9 mouse cellular contexts compared by ENCODE assay signal in the genomic region with DNA sequence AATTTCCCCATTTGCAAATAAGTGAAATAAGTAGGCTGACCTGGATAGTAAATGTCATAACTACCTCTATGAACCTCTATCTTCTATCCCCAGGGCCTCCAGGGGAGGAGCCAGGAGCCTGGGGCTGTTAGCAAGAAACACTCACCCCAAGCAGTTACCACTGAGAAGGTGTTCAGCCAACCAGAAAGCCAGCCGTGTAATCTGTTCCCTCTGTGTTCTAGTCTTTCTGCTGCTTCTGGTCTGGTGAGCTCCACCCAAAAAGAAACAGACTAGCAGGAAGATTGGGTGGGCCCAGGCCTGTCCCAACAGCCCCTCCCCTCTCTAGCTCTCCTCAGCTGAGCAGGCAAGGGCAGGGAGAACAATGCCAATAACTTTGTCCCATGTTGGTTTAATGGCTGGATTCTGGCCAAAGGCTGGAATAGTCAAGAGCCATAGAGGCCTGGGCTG. TPM values are rescaled to one million over a fixed set of nuclear protein-coding genes. Genes with fewer than 3 reads are reported as not detected.
A peak's percentile ranks its signal among the peaks of the same experiment; 100 is the strongest.
DNase-seq lines count a peak whose midpoint lies in the region; ATAC-seq lines count a peak whose summit lies in the region.
"Had no signal": no experiment of that assay in that cellular context is flagged by ENCODE, and none has a peak within 500 bp of the region (broad histone marks: within the 10 kb centered on the region; RNA-seq: fewer than 3 reads in every experiment).

No protein-coding gene starts in this region.

- H3K27ac ChIP-seq in liver, embryonic 11.5 days (ENCODE audit: low read depth, low read length) = peak overlapping the region; percentile 81
- H3K27ac ChIP-seq: embryonic facial prominence, embryonic 13.5 days had no signal

- H3K4me1 ChIP-seq in liver, embryonic 11.5 days (replicated peaks; ENCODE audit: control insufficient read depth, insufficient read depth, low read length) = peaks cover 34% of the 10 kb centered on the region

- H3K4me3 ChIP-seq in liver, embryonic 11.5 days (ENCODE audit: low read depth, low read length) = no peak overlapping the region
- H3K4me3 ChIP-seq: embryonic facial prominence, embryonic 13.5 days had no signal

- 48% methylated on average over 1 of the region's 1 CpGs for WGBS in liver, embryonic 11.5 days

- DNase-seq in kidney, postnatal 14 days = peak; percentile 50
- DNase-seq in kidney, adult 11 months = no peak
- no peak for DNase-seq in liver, embryonic 11.5 days (ENCODE audit: low spot score)
- DNase-seq in spleen, postnatal 4 days (ENCODE audit: low spot score in 2 of 2) = peak; percentile 56 to 66
- DNase-seq in frontal cortex, adult 2 months (ENCODE audit: extremely low spot score in 1 of 2, low spot score in 1 of 2) = no peak
- no peak for DNase-seq in adrenal gland, adult 2 months
- DNase-seq in gastrocnemius, adult 8-10 months (ENCODE audit: low spot score in 2 of 2) = no peak

- ATAC-seq in common myeloid progenitor, adult 5-6 weeks (replicated peaks; ENCODE audit: low read depth, poor library complexity, severe bottlenecking) = peak; percentile 84
- ATAC-seq in liver, embryonic 11.5 days (replicated peaks; ENCODE audit: low FRiP score) = peak; percentile 94

- peak overlapping the region; percentile 36 for H3K4me2 ChIP-seq in liver, embryonic 11.5 days
- H3K4me2 ChIP-seq: embryonic facial prominence, embryonic 13.5 days had no signal

- no peaks in the 10 kb centered on the region for H3K27me3 ChIP-seq in liver, embryonic 11.5 days (replicated peaks; ENCODE audit: control insufficient read depth, insufficient read depth, low read length)
- H3K27me3 ChIP-seq: embryonic facial prominence, embryonic 13.5 days had no signal

- no peak overlapping the region; the same call in 1 of the 2 replicates for H3K9ac ChIP-seq in liver, embryonic 11.5 days (ENCODE audit: low read depth, low read length)
- H3K9ac ChIP-seq: embryonic facial prominence, embryonic 13.5 days had no signal

- no peaks in the 10 kb centered on the region for H3K9me3 ChIP-seq in liver, embryonic 11.5 days (ENCODE audit: control insufficient read depth, low read length)
- H3K9me3 ChIP-seq: embryonic facial prominence, embryonic 13.5 days had no signal

- H3K36me3 ChIP-seq in liver, embryonic 11.5 days (ENCODE audit: control insufficient read depth, insufficient read depth, low read length) = no peaks in the 10 kb centered on the region
- H3K36me3 ChIP-seq: embryonic facial prominence, embryonic 13.5 days had no signal

RNA-seq across cellular contexts. Expression of a gene that starts 6.9 kb away (rescaled TPM):
- total RNA-seq in common myeloid progenitor, adult 5-6 weeks (2017) = 13.3 and 24.8 TPM in 2 replicates
- 8.7 and 12.1 TPM in 2 replicates for polyA plus RNA-seq in liver, embryonic 11.5 days (2014; fragmentation: Nextera tagmentation; extraction: Ambion mirVana)
- polyA plus RNA-seq in frontal cortex, adult 2 months (2012; rRNA removed) = 6.3 and 6.7 TPM in 2 replicates
- total RNA-seq in adrenal gland, adult 2 months (2021) = 10 to 100 TPM; 10.4 to 13.5 TPM
- 8.3 and 9.1 TPM in 2 replicates for polyA plus RNA-seq in adrenal gland, adult 2 months (2012; rRNA removed)
- 1 to 10 TPM; 3.2 to 4.5 (median 4.2) TPM for total RNA-seq in gastrocnemius, adult 8-10 months (2022)

RNA-seq across cellular contexts. Expression of a gene that starts 37.5 kb away (rescaled TPM):
- total RNA-seq in common myeloid progenitor, adult 5-6 weeks (2017) = 0.41 TPM in 1 of 2 replicates, not detected in the other
- 0.49 and 1.1 TPM in 2 replicates for polyA plus RNA-seq in liver, embryonic 11.5 days (2014; fragmentation: Nextera tagmentation; extraction: Ambion mirVana)
- polyA plus RNA-seq in frontal cortex, adult 2 months (2012; rRNA removed) = 8.5 and 9.6 TPM in 2 replicates
- 1 to 10 TPM; 2.4 to 4.5 TPM for total RNA-seq in adrenal gland, adult 2 months (2021)
- 5.6 and 6.0 TPM in 2 replicates for polyA plus RNA-seq in adrenal gland, adult 2 months (2012; rRNA removed)
- 1 to 10 TPM; 1.9 to 3.4 (median 2.9) TPM for total RNA-seq in gastrocnemius, adult 8-10 months (2022)

Comparison
In these comparisons a context has a peak if more than half of its experiments do, and no peak if none do; other contexts are left out.
1. DNase-seq: peak in kidney, postnatal 14 days (single experiment) and spleen, postnatal 4 days (2 of 2); none in kidney, adult 11 months (single experiment), liver, embryonic 11.5 days (single experiment), frontal cortex, adult 2 months (0 of 2), adrenal gland, adult 2 months (single experiment) and gastrocnemius, adult 8-10 months (0 of 2).